Mouse (Mus musculus) small intestine, adult 2 months (tissue): Measurements from ENCODE around the gene Eprs.
"Not testable (repeated sequence)": the region's sequence is repeated elsewhere in the genome, so short reads cannot be mapped to it uniquely, and the experiment has no call there.

Experiments
- CTCF ChIP-seq: fragments of 200-500 bp; IDR thresholded peaks from 2 replicates; pipeline ENCODE4 v1.5.1; 2012; ENCODE audit warnings: low read depth, mild to moderate bottlenecking, control low read depth, inconsistent platforms, low read length, moderate library complexity, mixed read lengths; ENCODE audit not compliant: insufficient replicate concordance, insufficient read length; ENCODE audit errors: extremely low read depth
- POLR2A ChIP-seq: fragments of 200-500 bp; IDR thresholded peaks from 2 replicates; pipeline ENCODE4 v1.6.1; 2012; ENCODE audit warnings: low read depth, mild to moderate bottlenecking, control low read depth, inconsistent platforms, low read length, moderate library complexity

DNA sequence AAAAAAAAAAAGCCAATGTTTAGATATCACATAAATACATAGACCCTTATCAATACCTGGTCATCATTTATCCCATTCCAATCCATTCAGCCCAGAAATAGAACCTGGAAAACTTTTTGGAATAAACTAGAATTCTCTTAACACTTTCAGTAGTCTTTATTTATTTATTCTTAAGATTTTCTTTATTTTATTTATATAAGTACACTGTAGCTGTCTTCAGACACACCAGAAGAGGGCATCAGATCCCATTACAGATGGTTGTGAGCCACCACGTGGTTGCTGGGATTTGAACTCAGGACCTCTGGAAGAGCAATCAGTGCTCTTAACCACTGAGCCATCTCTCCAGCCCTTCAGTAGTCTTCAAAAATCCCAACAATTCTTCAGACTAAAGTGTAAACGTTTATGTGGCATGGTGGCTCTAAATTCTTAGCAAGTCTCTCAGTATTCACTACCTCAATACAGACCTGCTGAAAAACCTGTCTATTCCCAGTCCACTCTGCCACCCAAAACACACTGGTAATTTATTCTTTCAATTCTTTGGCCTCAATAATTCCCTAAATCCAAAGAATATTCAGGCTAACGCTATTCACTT lies 35.0 kb upstream of the Eprs start:
- TF ChIP-seq CTCF, POLR2A: not testable (repeated sequence)
